Mouse (Mus musculus) midbrain, embryonic 15.5 days (tissue): ENCODE results near the gene Gm9857. TPM values are rescaled to one million over a fixed set of nuclear protein-coding genes. Genes with fewer than 3 reads are reported as not detected.

Experiments used
- ATAC-seq: fragments of 200-750 bp; cut with Nextera tagmentation; replicated peaks from 2 replicates; pipeline ENCODE4 v1.8.0; 2017; ENCODE audit warnings: moderate TSS enrichment
- H3K27ac ChIP-seq: fragments of 300-500 bp; sonication (generic); 2 replicates; pipeline ENCODE4 v1.5.1; 2015; ENCODE audit warnings: mild to moderate bottlenecking, inconsistent platforms
- H3K27me3 ChIP-seq: fragments of 300-500 bp; sonication (generic); replicated peaks from 2 replicates; pipeline ENCODE4 v1.6.1; 2015; ENCODE audit warnings: inconsistent platforms
- H3K36me3 ChIP-seq: fragments of 300-500 bp; sonication (generic); replicated peaks from 2 replicates; pipeline ENCODE4 v1.6.1; 2015; ENCODE audit warnings: inconsistent platforms
- H3K4me1 ChIP-seq: fragments of 300-500 bp; sonication (generic); 2 replicates; pipeline ENCODE4 v1.6.1; 2015; ENCODE audit warnings: inconsistent platforms
- H3K4me2 ChIP-seq: fragments of 300-500 bp; sonication (generic); 2 replicates; pipeline ENCODE4 v1.6.1; 2015; ENCODE audit warnings: inconsistent platforms, mild to moderate bottlenecking, moderate library complexity
- H3K4me3 ChIP-seq: fragments of 300-500 bp; sonication (generic); 2 replicates; pipeline ENCODE4 v1.5.1; 2015; ENCODE audit warnings: mild to moderate bottlenecking, inconsistent platforms
- H3K9ac ChIP-seq: fragments of 300-500 bp; sonication (generic); 2 replicates; pipeline ENCODE4 v1.6.1; 2015; ENCODE audit warnings: mild to moderate bottlenecking, inconsistent platforms
- H3K9me3 ChIP-seq: fragments of 300-500 bp; sonication (generic); 2 replicates; pipeline ENCODE4 v1.6.1; 2016; ENCODE audit warnings: inconsistent platforms
- WGBS: fragments of 180-500 bp; shearing (Covaris S2); methylation state at CpG from one replicate; pipeline ENCODE4 v1.1.7; 2015; ENCODE audit warnings: mixed read lengths; 5-methylcytosine and 5-hydroxymethylcytosine counted together
- polyA plus RNA-seq: library from polyadenylated mRNA; unstranded; fragments of >200 nt; fragmentation: Nextera tagmentation; extraction: Ambion mirVana; gene quantifications from 2 replicates; pipeline ENCODE4 v1.2.1, GENCODE M21; 2015

Gene Gm9857
- polyA plus RNA-seq = not detected in 2 replicates

GRCm38 (mm10) chr3:108940001-108940633 lies at the start of gene Gm9857:
Gm9857 (minus strand) TSS chr3:108940445.
- Histone ChIP-seq H3K9ac (peak within 1 kb of the TSS; percentile 37), H3K9me3 (no peaks in the 10 kb centered on the region), H3K4me1 (no peaks in the 10 kb centered on the region), H3K4me2 (peak within 1 kb of the TSS; percentile 55), H3K36me3 (no peaks in the 10 kb centered on the region), H3K27ac (no peak within 1 kb of the TSS), H3K27me3 (no peaks in the 10 kb centered on the region), H3K4me3 (peak within 1 kb of the TSS; percentile 34)
- WGBS = 58% methylated on average over 44 of the region's 59 CpGs
- ATAC-seq = peak; percentile 95

- Histone ChIP-seq H3K9ac (no peak overlapping the region), H3K36me3 (no peaks in the 10 kb centered on the region; the same call in 1 of the 2 replicates), H3K27me3 (no peaks in the 10 kb centered on the region), H3K9me3 (no peaks in the 10 kb centered on the region), H3K4me1 (peaks cover 15% of the 10 kb centered on the region), H3K4me3 (no peak overlapping the region), H3K27ac (peak overlapping the region; percentile 80), H3K4me2 (no peak overlapping the region)
- ATAC-seq = peak; percentile 92
- 39% methylated on average over 12 of the region's 12 CpGs for WGBS
These were observed 46.9 kb upstream of the Gm9857 start for GRCm38 (mm10) chr3:108987009-108987659.

- peak; percentile 89 for ATAC-seq
These were observed 46.3 kb upstream of the Gm9857 start for GRCm38 (mm10) chr3:108986534-108986933.

GRCm38 (mm10) chr3:108983989-108984388 lies 43.7 kb upstream of the Gm9857 start:
- Histone ChIP-seq H3K9me3 (no peaks in the 10 kb centered on the region), H3K36me3 (peaks cover 15% of the 10 kb centered on the region; the same call in 1 of the 2 replicates), H3K4me1 (peaks cover 15% of the 10 kb centered on the region), H3K9ac (no peak overlapping the region), H3K4me2 (no peak overlapping the region), H3K27me3 (no peaks in the 10 kb centered on the region), H3K4me3 (no peak overlapping the region), H3K27ac (no peak overlapping the region)
- 85% methylated on average over 5 of the region's 5 CpGs for WGBS
- no peak for ATAC-seq

More at GRCm38 (mm10) chr3:108986534-108986933, 46.3 kb upstream of the Gm9857 start:
- WGBS = 63% methylated on average over 1 of the region's 1 CpGs
- H3K9me3 ChIP-seq = no peaks in the 10 kb centered on the region
- H3K27me3 ChIP-seq = no peaks in the 10 kb centered on the region
- no peak overlapping the region for H3K4me3 ChIP-seq
- peak overlapping the region; percentile 80 for H3K27ac ChIP-seq
- H3K9ac ChIP-seq = no peak overlapping the region
- peaks cover 15% of the 10 kb centered on the region for H3K4me1 ChIP-seq
- H3K36me3 ChIP-seq = no peaks in the 10 kb centered on the region
- no peak overlapping the region for H3K4me2 ChIP-seq

GRCm38 (mm10) chr3:108981946-108982345 lies 41.7 kb upstream of the Gm9857 start:
- Histone ChIP-seq H3K9ac (no peak overlapping the region), H3K27ac (no peak overlapping the region), H3K4me2 (no peak overlapping the region), H3K27me3 (no peaks in the 10 kb centered on the region), H3K4me3 (no peak overlapping the region), H3K9me3 (no peaks in the 10 kb centered on the region), H3K4me1 (peaks cover 7% of the 10 kb centered on the region), H3K36me3 (peaks cover 35% of the 10 kb centered on the region; the same call in 1 of the 2 replicates)
- no peak for ATAC-seq
- WGBS = 82% methylated on average over 6 of the region's 6 CpGs

GRCm38 (mm10) chr3:108977340-108978030 lies 37.2 kb upstream of the Gm9857 start:
- Histone ChIP-seq H3K9ac (no peak overlapping the region), H3K4me3 (no peak overlapping the region), H3K9me3 (no peaks in the 10 kb centered on the region), H3K4me2 (no peak overlapping the region), H3K4me1 (no peaks in the 10 kb centered on the region), H3K27ac (no peak overlapping the region), H3K27me3 (no peaks in the 10 kb centered on the region), H3K36me3 (peaks cover 35% of the 10 kb centered on the region; the same call in 1 of the 2 replicates)
- ATAC-seq = no peak
- WGBS = 96% methylated on average over 13 of the region's 13 CpGs

- H3K36me3 ChIP-seq = peaks cover 29% of the 10 kb centered on the region; the same call in 1 of the 2 replicates
- H3K4me1 ChIP-seq = no peaks in the 10 kb centered on the region
- 90% methylated on average over 15 of the region's 15 CpGs for WGBS
- H3K9me3 ChIP-seq = no peaks in the 10 kb centered on the region
- H3K9ac ChIP-seq = no peak overlapping the region
- H3K27ac ChIP-seq = no peak overlapping the region
- no peaks in the 10 kb centered on the region for H3K27me3 ChIP-seq
- H3K4me3 ChIP-seq = no peak overlapping the region
- H3K4me2 ChIP-seq = no peak overlapping the region
- ATAC-seq = no peak
These were observed 34.8 kb upstream of the Gm9857 start for GRCm38 (mm10) chr3:108974920-108975485.

- Histone ChIP-seq H3K27ac (no peak overlapping the region), H3K9me3 (no peaks in the 10 kb centered on the region), H3K4me3 (no peak overlapping the region), H3K9ac (no peak overlapping the region), H3K4me2 (no peak overlapping the region), H3K27me3 (no peaks in the 10 kb centered on the region), H3K4me1 (no peaks in the 10 kb centered on the region), H3K36me3 (peaks cover 21% of the 10 kb centered on the region; the same call in 1 of the 2 replicates)
- WGBS = 77% methylated on average over 13 of the region's 13 CpGs
- ATAC-seq = no peak
These were observed 33.9 kb upstream of the Gm9857 start for GRCm38 (mm10) chr3:108973980-108974660.

GRCm38 (mm10) chr3:108966051-108966450 lies 25.8 kb upstream of the Gm9857 start:
- no peak overlapping the region for H3K4me3 ChIP-seq
- H3K9ac ChIP-seq = no peak overlapping the region
- no peak for ATAC-seq
- H3K4me1 ChIP-seq = peaks cover 14% of the 10 kb centered on the region
- no peaks in the 10 kb centered on the region for H3K9me3 ChIP-seq
- H3K27me3 ChIP-seq = no peaks in the 10 kb centered on the region
- no peak overlapping the region for H3K27ac ChIP-seq
- H3K4me2 ChIP-seq = no peak overlapping the region
- H3K36me3 ChIP-seq = 0 out of 2 replicates have a peak, but pooled peaks cover 3% of the 10 kb centered on the region
- 97% methylated on average over 3 of the region's 3 CpGs for WGBS

- no peak for ATAC-seq
- 80% methylated on average over 7 of the region's 7 CpGs for WGBS
- H3K36me3 ChIP-seq = 0 out of 2 replicates have a peak, but pooled peaks cover 3% of the 10 kb centered on the region
These were observed 24.3 kb upstream of the Gm9857 start for GRCm38 (mm10) chr3:108964361-108965044.

GRCm38 (mm10) chr3:108963776-108964175 lies 23.5 kb upstream of the Gm9857 start:
- no peak for ATAC-seq
- Histone ChIP-seq H3K9me3 (no peaks in the 10 kb centered on the region), H3K4me1 (peaks cover 16% of the 10 kb centered on the region), H3K27me3 (no peaks in the 10 kb centered on the region), H3K36me3 (0 out of 2 replicates have a peak, but pooled peaks cover 3% of the 10 kb centered on the region), H3K27ac (no peak overlapping the region), H3K9ac (no peak overlapping the region), H3K4me2 (no peak overlapping the region), H3K4me3 (no peak overlapping the region)
- WGBS = 87% methylated on average over 3 of the region's 3 CpGs

More at GRCm38 (mm10) chr3:108964361-108965044, 24.3 kb upstream of the Gm9857 start:
- H3K9me3 ChIP-seq = no peaks in the 10 kb centered on the region
- no peak overlapping the region for H3K4me3 ChIP-seq
- H3K27me3 ChIP-seq = no peaks in the 10 kb centered on the region
- peaks cover 16% of the 10 kb centered on the region for H3K4me1 ChIP-seq
- no peak overlapping the region for H3K9ac ChIP-seq
- H3K27ac ChIP-seq = no peak overlapping the region
- no peak overlapping the region for H3K4me2 ChIP-seq
